Mouse (Mus musculus) megakaryocyte-erythroid progenitor cell, adult 5 weeks (primary cell): Measurements from ENCODE around the gene Acot7. TPM values are rescaled to one million over a fixed set of nuclear protein-coding genes. Genes with fewer than 3 reads are reported as not detected.

ENCODE experiments used
- polyA plus RNA-seq: library from polyadenylated mRNA; stranded (reverse); fragments of >175 nt; gene quantifications from 2 replicates; pipeline ENCODE4 v1.2.3, GENCODE M21; 2012

Gene Acot7
- 107 and 114 TPM in 2 replicates for polyA plus RNA-seq

DNA sequence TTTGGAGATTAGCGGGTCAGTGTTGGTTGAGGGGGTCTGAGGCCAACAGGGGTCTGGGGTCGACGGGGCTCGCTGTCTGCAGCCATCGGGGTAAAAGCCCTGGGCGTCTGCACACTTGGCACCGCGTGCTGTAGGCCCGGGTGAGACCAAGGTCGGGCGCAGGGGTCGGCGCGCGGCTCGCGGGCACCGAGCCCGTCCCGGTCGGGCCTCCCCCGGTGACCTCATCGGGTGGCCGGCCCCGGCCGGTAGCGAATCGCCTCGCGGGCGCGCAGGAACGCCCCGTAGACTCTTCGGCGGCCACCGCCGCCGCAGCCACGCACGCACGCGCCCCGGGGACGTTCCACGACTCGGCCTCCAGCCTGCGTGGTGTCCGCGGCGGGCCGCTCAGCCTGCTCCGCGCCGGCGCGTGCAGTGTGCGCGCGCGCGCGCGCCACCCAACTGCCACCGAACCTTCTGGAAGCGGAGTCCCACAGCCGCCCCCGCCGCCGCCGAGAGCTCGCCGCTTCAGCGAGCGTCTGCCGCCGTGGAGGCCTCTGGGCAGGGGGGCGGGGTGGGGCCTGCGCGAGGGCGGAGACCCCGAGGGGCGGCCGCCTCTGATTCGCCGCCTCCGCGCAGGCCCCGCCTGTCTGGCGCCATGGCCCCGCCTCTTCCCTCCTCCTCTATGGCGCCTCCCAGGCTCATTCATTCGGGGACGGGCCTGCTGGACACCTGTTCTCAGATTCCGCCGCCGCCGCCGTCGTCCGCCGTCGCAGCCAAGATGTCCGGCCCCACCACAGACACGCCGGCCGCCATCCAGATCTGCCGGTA is at the start of gene Acot7:
Acot7 (plus strand) TSS at position 598 of the 807 bp plus-strand sequence.

DNA sequence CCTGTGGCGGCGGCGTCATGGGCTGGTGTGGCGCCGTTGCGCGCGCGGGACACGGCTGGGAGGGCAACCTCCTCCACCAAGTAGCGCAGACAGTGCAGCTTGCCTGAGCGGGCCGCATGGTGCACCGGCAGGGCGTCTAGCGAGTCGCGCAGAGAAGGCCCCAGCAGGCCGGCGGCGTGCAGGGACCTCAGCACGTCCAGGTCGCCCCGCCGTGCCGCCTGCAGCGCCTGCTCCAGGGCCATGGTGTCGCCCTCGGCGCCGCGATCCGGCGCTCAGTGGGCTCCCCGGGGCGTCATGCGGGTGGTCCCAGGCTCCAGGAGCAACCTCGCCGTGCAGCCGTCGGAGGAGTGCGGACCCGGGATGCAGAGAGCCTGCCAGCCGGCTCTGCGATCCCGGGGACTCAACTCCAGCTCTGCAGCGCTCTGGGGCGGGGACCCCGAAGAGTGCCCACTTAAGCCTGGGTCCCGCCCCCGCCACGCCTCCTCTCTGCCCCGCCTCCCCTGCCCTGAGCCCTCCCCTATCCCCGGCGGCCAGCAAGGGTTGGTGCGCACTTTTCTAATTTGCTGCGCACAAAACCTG is 25.9 kb upstream of the Acot7 start, which contains the start of gene Espn:
Espn (minus strand) TSS at position 406 of the 579 bp plus-strand sequence.

DNA sequence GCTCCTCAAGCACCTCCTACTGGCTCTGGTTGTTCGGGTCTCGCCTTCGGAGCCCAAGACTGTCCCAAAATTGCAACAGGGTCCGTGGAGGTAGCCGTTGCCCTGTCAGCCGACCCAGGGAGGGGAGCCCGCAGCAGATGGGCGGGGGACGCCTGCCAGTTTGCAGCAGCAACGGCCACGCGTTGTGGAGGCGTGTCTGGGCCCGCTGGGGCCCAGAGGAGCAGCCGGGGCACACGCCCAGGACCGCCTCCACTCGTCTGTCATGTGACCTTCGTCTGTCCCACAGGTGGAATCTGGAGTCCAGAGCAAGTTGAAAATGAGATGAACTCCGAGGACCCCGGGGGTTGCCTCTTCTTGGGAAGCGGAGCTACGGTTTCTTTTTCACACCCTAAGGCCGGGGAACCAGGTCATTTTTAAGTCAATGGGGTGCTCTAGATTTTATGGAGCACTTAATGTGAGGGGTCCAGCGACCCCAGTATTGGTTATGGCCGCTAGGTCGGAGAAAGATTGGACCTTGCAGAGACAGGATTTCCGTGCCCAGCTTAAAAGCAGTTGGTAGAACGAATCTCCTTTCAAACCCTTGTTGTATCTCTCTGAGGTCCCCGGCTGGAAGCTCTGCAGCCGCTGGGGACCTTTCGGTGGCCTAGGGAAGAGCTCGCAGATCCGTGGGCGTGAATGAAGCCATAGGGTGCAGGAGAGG is 19.2 kb upstream of the Acot7 start, which contains the start of gene Hes2:
Hes2 (plus strand) TSS at position 283 of the 700 bp plus-strand sequence.

DNA sequence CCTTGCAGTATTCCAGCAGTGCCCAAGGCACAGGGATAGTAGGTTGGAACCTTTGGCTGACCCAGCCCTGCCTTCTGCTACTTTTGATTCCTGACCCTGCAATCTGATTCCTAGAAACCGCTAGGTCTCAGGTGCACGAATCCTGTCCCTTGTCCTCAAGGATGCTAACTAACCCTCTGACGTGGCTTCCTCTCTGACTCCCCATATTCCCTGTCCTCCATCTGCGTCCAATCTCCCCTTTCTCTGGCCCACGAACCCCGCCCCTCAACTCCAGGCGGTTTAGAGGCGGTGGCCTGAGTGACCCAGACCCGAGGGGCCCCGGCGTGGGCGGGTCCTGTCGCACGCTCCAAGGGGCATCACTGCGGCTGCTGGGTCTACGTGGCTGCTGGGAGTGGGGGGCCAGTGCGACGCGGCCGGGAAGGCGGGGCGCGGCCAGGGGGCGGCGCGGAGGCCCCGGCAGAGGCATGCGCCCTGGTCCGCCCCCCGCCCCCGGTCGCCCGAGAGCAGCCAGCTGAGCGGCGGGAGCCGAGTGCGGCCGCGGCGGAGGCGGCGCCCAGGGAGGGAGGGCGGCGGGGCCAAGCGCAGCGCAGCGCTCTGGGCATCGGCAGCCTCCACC is 95.8 kb downstream of the Acot7 start, which contains the start of gene Gpr153:
Gpr153 (plus strand) TSS at position 612 of the 616 bp plus-strand sequence.

DNA sequence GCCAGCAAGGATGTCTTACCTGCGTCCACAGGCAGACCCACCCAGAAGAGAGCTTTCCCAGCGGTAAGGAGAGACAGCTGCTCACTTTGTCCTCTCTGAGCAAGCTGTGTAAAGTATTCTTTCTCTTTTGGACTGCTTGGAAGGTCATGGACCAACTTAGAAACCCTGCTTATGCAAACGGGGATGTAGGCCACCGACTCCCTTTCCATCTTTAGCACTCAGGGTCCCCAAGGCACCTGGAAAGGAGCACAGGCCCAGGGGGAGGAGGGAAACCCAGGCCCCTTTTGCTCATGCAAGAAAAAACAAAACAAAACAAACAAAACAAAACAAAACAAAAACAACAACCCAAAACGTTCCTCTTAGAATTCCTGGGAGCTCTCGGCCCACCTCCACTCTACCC is 113.6 kb downstream of the Acot7 start, which contains the start of gene Hes3:
Hes3 (minus strand) TSS at position 101 of the 400 bp plus-strand sequence.

DNA sequence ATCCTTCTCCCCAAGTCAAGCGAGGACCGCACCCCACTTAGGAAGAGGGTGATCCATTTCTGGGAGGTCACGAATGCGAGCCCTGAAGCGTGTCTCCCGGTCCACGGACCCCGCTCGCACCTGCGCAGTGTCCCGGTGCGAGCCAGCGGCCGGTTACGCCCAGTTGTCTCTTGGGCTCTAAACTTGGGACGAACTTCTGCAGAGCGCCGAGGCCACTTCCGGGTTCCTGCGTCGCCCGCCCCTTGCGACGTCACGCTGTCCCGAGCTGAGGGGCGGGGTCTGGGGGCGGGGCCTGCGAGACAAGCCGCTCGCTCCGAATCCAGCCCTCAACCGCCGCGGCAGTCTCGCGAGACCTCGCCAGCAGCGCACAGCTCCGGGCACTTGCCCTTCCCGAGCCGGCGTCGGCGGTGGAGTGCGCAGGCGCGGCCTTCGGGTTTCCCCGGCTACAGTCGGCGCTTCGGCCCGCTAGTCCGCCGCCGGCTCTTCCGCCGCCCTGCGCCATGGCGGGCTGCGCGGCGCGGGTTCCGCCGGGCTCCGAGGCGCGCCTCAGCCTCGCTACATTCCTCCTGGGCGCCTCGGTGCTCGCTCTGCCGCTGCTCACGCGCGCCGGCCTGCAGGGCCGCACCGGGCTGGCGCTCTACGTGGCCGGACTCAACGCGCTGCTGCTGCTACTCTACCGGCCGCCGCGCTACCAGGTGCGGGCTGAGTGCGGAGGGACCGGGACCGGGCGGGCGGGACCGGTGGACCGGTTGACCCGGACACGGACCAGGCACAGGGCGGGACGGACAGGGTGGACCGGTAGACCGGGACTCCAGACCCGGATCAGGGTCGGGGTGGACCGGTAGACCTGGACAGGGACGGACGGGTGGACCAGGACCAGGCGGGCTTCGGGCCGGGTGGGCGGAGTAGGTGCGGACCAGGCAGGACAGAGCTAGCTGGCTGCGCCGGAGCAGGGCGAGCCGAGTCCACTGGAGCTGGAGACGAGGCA is 119.2 kb downstream of the Acot7 start, which contains the start of gene Icmt:
Icmt (plus strand) TSS at position 354 of the 988 bp plus-strand sequence.

DNA sequence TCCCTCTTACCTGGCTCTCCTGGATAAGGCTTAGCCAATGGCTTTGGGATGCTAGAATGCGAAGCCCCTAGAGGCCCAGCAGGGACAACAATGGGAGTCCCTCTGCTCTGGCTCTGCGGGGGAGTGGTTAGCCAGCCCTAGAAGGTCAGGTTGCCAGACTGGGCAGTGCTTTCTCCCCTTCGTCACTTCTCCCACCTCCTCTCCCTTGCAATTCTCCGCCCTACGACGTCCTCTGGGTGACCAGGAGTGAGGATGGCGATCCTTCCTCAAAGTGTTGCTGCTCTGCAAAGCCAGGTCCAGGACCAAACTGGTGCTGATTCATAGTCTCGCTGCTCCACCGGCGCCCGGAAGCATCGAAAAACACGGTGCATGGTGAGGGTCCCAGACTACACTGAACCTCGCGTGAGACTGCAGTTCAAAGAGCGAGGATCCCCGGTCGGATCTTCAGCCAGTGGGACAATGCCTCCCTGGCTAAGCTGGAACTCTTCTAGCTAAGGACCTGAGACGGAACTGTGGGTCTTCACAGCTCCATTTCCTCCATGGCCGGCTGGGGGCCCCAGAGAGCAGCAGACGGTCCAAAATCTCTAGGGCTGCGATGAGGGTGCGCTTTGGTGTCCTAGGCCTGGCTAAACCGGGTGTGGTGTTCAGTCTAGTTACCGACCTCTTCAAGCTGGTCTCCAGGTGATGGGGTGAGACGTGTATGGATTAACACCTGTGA is 140.7 kb downstream of the Acot7 start, which contains the start of gene Rnf207:
Rnf207 (minus strand) TSS at position 477 of the 718 bp plus-strand sequence.

Other genes starting within 250 kb of the Acot7 start
- gene Dnajc11, start 244.4 kb upstream of the Acot7 start, polyA plus RNA-seq: 27.1 and 33.1 TPM in 2 replicates
- gene Thap3, start 189.1 kb upstream of the Acot7 start, polyA plus RNA-seq: 27.9 and 29.0 TPM in 2 replicates
- 12.8 and 20.6 TPM in 2 replicates for gene Phf13, start 181.9 kb upstream of the Acot7 start, polyA plus RNA-seq
- 22.4 and 22.8 TPM in 2 replicates for gene Klhl21, start 169.3 kb upstream of the Acot7 start, polyA plus RNA-seq
- gene Zbtb48, start 150.5 kb upstream of the Acot7 start, polyA plus RNA-seq: 13.4 and 14.0 TPM in 2 replicates
- 0.82 and 0.88 TPM in 2 replicates for gene Tas1r1, start 139.6 kb upstream of the Acot7 start, polyA plus RNA-seq
- gene Nol9, start 138.8 kb upstream of the Acot7 start, polyA plus RNA-seq: 32.6 and 33.5 TPM in 2 replicates
- gene Plekhg5, start 105.6 kb upstream of the Acot7 start, polyA plus RNA-seq: 33.3 and 51.8 TPM in 2 replicates
- gene Tnfrsf25, start 62.2 kb upstream of the Acot7 start, polyA plus RNA-seq: 0.35 and 0.43 TPM in 2 replicates
- gene Espn, start 25.8 kb upstream of the Acot7 start, polyA plus RNA-seq: 10.1 and 13.1 TPM in 2 replicates
- gene Hes2, start 19.3 kb upstream of the Acot7 start, polyA plus RNA-seq: not detected in 2 replicates
- 0.26 and 0.93 TPM in 2 replicates for gene Gpr153, start 96.1 kb downstream of the Acot7 start, polyA plus RNA-seq
- 0.06 TPM in 1 of 2 replicates, not detected in the other for gene Hes3, start 113.5 kb downstream of the Acot7 start, polyA plus RNA-seq
- 12.0 and 12.6 TPM in 2 replicates for gene Icmt, start 119.1 kb downstream of the Acot7 start, polyA plus RNA-seq
- 0.37 TPM in 1 of 2 replicates, not detected in the other for gene Rnf207, start 140.9 kb downstream of the Acot7 start, polyA plus RNA-seq
- 103 and 109 TPM in 2 replicates for gene Rpl22, start 147.6 kb downstream of the Acot7 start, polyA plus RNA-seq
- gene Chd5, start 160.5 kb downstream of the Acot7 start, polyA plus RNA-seq: 0.16 and 0.24 TPM in 2 replicates